Mouse (Mus musculus): ENCODE results near the gene Arhgef39. TPM values are rescaled to one million over a fixed set of nuclear protein-coding genes. Genes with fewer than 3 reads are reported as not detected.
A peak's percentile ranks its signal among the peaks of the same experiment; 100 is the strongest.

Gene Arhgef39
- polyA plus RNA-seq, 1 experiment from 2014 or later = 32.7 TPM

- H3K4me3 ChIP-seq (ENCODE audit: low read depth, low read length) = no peak overlapping the region
- 66% methylated on average over 17 of the region's 19 CpGs for WGBS (ENCODE audit: insufficient replicate concordance)
- no peaks in the 10 kb centered on the region for H3K9me3 ChIP-seq (replicated peaks; ENCODE audit: control insufficient read depth, low read length)
- no peak overlapping the region for H3K4me2 ChIP-seq (ENCODE audit: low read depth, low read length)
- peaks cover 3% of the 10 kb centered on the region; the same call in 1 of the 2 replicates for H3K27me3 ChIP-seq (ENCODE audit: control insufficient read depth, insufficient read depth, low read depth, low read length)
- no peak for ATAC-seq (ENCODE audit: low read depth)
- no peak overlapping the region for H3K27ac ChIP-seq (ENCODE audit: low read length)
- peaks cover 10% of the 10 kb centered on the region for H3K4me1 ChIP-seq (ENCODE audit: control insufficient read depth, low read depth, low read length)
- H3K9ac ChIP-seq (ENCODE audit: low read depth, low read length) = no peak overlapping the region
- H3K36me3 ChIP-seq (ENCODE audit: control insufficient read depth, insufficient read depth) = no peaks in the 10 kb centered on the region
Measured at GRCm38 (mm10) chr4:43511675-43512454, 12.4 kb upstream of the Arhgef39 start.

- H3K9ac ChIP-seq (ENCODE audit: low read depth, low read length) = peak overlapping the region; percentile 52
- peak overlapping the region; percentile 59 for H3K4me3 ChIP-seq (ENCODE audit: low read depth, low read length)
- H3K4me2 ChIP-seq (ENCODE audit: low read depth, low read length) = peak overlapping the region; percentile 72
- WGBS (ENCODE audit: insufficient replicate concordance) = 19% methylated on average over 9 of the region's 9 CpGs
- no peaks in the 10 kb centered on the region for H3K9me3 ChIP-seq (replicated peaks; ENCODE audit: control insufficient read depth, low read length)
- H3K36me3 ChIP-seq (ENCODE audit: control insufficient read depth, insufficient read depth) = no peaks in the 10 kb centered on the region
- ATAC-seq (ENCODE audit: low read depth) = no peak
- peaks cover 3% of the 10 kb centered on the region; the same call in 1 of the 2 replicates for H3K27me3 ChIP-seq (ENCODE audit: control insufficient read depth, insufficient read depth, low read depth, low read length)
- peaks cover 10% of the 10 kb centered on the region for H3K4me1 ChIP-seq (ENCODE audit: control insufficient read depth, low read depth, low read length)
- no peak overlapping the region for H3K27ac ChIP-seq (ENCODE audit: low read length)
Measured at GRCm38 (mm10) chr4:43509109-43509508, 9.6 kb upstream of the Arhgef39 start.

GRCm38 (mm10) chr4:43508666-43508997 lies 9.1 kb upstream of the Arhgef39 start:
- peak; percentile 84 for ATAC-seq (ENCODE audit: low read depth)
- Histone ChIP-seq H3K4me2 (ENCODE audit: low read depth, low read length) (peak overlapping the region; percentile 72), H3K36me3 (ENCODE audit: control insufficient read depth, insufficient read depth) (no peaks in the 10 kb centered on the region), H3K9ac (ENCODE audit: low read depth, low read length) (peak overlapping the region; percentile 52), H3K27ac (ENCODE audit: low read length) (no peak overlapping the region), H3K4me3 (ENCODE audit: low read depth, low read length) (peak overlapping the region; percentile 59), H3K9me3 (replicated peaks; ENCODE audit: control insufficient read depth, low read length) (no peaks in the 10 kb centered on the region), H3K27me3 (ENCODE audit: control insufficient read depth, insufficient read depth, low read depth, low read length) (peaks cover 3% of the 10 kb centered on the region; the same call in 1 of the 2 replicates), H3K4me1 (ENCODE audit: control insufficient read depth, low read depth, low read length) (peaks cover 10% of the 10 kb centered on the region)
- WGBS (ENCODE audit: insufficient replicate concordance) = 3% methylated on average over 13 of the region's 13 CpGs

- Histone ChIP-seq H3K4me2 (ENCODE audit: low read depth, low read length) (peak overlapping the region; percentile 72), H3K27ac (ENCODE audit: low read length) (no peak overlapping the region), H3K9ac (ENCODE audit: low read depth, low read length) (peak overlapping the region; percentile 52), H3K36me3 (ENCODE audit: control insufficient read depth, insufficient read depth) (no peaks in the 10 kb centered on the region), H3K27me3 (ENCODE audit: control insufficient read depth, insufficient read depth, low read depth, low read length) (peaks cover 3% of the 10 kb centered on the region; the same call in 1 of the 2 replicates), H3K9me3 (replicated peaks; ENCODE audit: control insufficient read depth, low read length) (no peaks in the 10 kb centered on the region), H3K4me1 (ENCODE audit: control insufficient read depth, low read depth, low read length) (peaks cover 10% of the 10 kb centered on the region), H3K4me3 (ENCODE audit: low read depth, low read length) (peak overlapping the region; percentile 59)
- ATAC-seq (ENCODE audit: low read depth) = peak; percentile 33
- 6% methylated on average over 22 of the region's 22 CpGs for WGBS (ENCODE audit: insufficient replicate concordance)
Measured at GRCm38 (mm10) chr4:43507938-43508665, 8.6 kb upstream of the Arhgef39 start.

- H3K9me3 ChIP-seq (replicated peaks; ENCODE audit: control insufficient read depth, low read length) = no peaks in the 10 kb centered on the region
- H3K4me3 ChIP-seq (ENCODE audit: low read depth, low read length) = peak within 1 kb of the TSS; percentile 59
- H3K9ac ChIP-seq (ENCODE audit: low read depth, low read length) = no peak within 1 kb of the TSS
- peak within 1 kb of the TSS; percentile 72 for H3K4me2 ChIP-seq (ENCODE audit: low read depth, low read length)
- no peaks in the 10 kb centered on the region for H3K36me3 ChIP-seq (ENCODE audit: control insufficient read depth, insufficient read depth)
- WGBS (ENCODE audit: insufficient replicate concordance) = 62% methylated on average over 9 of the region's 9 CpGs
- ATAC-seq (ENCODE audit: low read depth) = no peak
- peaks cover 10% of the 10 kb centered on the region for H3K4me1 ChIP-seq (ENCODE audit: control insufficient read depth, low read depth, low read length)
- H3K27ac ChIP-seq (ENCODE audit: low read length) = no peak within 1 kb of the TSS
- peaks cover 3% of the 10 kb centered on the region; the same call in 1 of the 2 replicates for H3K27me3 ChIP-seq (ENCODE audit: control insufficient read depth, insufficient read depth, low read depth, low read length)
Measured at GRCm38 (mm10) chr4:43506536-43507185, 7.2 kb upstream of the Arhgef39 start, which contains the start of gene Car9. Car9 (plus strand) TSS chr4:43506966.

GRCm38 (mm10) chr4:43506074-43506473 lies 6.6 kb upstream of the Arhgef39 start:
- H3K36me3 ChIP-seq (ENCODE audit: control insufficient read depth, insufficient read depth) = no peaks in the 10 kb centered on the region
- H3K4me2 ChIP-seq (ENCODE audit: low read depth, low read length) = no peak overlapping the region
- no peaks in the 10 kb centered on the region for H3K9me3 ChIP-seq (replicated peaks; ENCODE audit: control insufficient read depth, low read length)
- WGBS (ENCODE audit: insufficient replicate concordance) = 67% methylated on average over 8 of the region's 8 CpGs
- peaks cover 10% of the 10 kb centered on the region for H3K4me1 ChIP-seq (ENCODE audit: control insufficient read depth, low read depth, low read length)
- peaks cover 3% of the 10 kb centered on the region; the same call in 1 of the 2 replicates for H3K27me3 ChIP-seq (ENCODE audit: control insufficient read depth, insufficient read depth, low read depth, low read length)
- H3K4me3 ChIP-seq (ENCODE audit: low read depth, low read length) = no peak overlapping the region
- no peak overlapping the region for H3K27ac ChIP-seq (ENCODE audit: low read length)
- ATAC-seq (ENCODE audit: low read depth) = no peak
- H3K9ac ChIP-seq (ENCODE audit: low read depth, low read length) = no peak overlapping the region

GRCm38 (mm10) chr4:43504269-43504668 lies 4.8 kb upstream of the Arhgef39 start:
- H3K4me2 ChIP-seq (ENCODE audit: low read depth, low read length) = no peak overlapping the region
- no peak for ATAC-seq (ENCODE audit: low read depth)
- H3K27ac ChIP-seq (ENCODE audit: low read length) = no peak overlapping the region
- H3K27me3 ChIP-seq (ENCODE audit: control insufficient read depth, insufficient read depth, low read depth, low read length) = peaks cover under 1% of the 10 kb centered on the region; the same call in 1 of the 2 replicates
- H3K4me3 ChIP-seq (ENCODE audit: low read depth, low read length) = no peak overlapping the region
- H3K9ac ChIP-seq (ENCODE audit: low read depth, low read length) = no peak overlapping the region
- no peaks in the 10 kb centered on the region for H3K9me3 ChIP-seq (replicated peaks; ENCODE audit: control insufficient read depth, low read length)
- no peaks in the 10 kb centered on the region for H3K36me3 ChIP-seq (ENCODE audit: control insufficient read depth, insufficient read depth)
- WGBS (ENCODE audit: insufficient replicate concordance) = 25% methylated on average over 4 of the region's 4 CpGs
- H3K4me1 ChIP-seq (ENCODE audit: control insufficient read depth, low read depth, low read length) = peaks cover 15% of the 10 kb centered on the region

- no peak overlapping the region for H3K9ac ChIP-seq (ENCODE audit: low read depth, low read length)
- WGBS (ENCODE audit: insufficient replicate concordance) = 57% methylated on average over 6 of the region's 6 CpGs
- H3K9me3 ChIP-seq (replicated peaks; ENCODE audit: control insufficient read depth, low read length) = no peaks in the 10 kb centered on the region
- H3K27me3 ChIP-seq (ENCODE audit: control insufficient read depth, insufficient read depth, low read depth, low read length) = no peaks in the 10 kb centered on the region
- peaks cover 14% of the 10 kb centered on the region for H3K4me1 ChIP-seq (ENCODE audit: control insufficient read depth, low read depth, low read length)
- no peak overlapping the region for H3K4me2 ChIP-seq (ENCODE audit: low read depth, low read length)
- no peak overlapping the region for H3K27ac ChIP-seq (ENCODE audit: low read length)
- no peaks in the 10 kb centered on the region for H3K36me3 ChIP-seq (ENCODE audit: control insufficient read depth, insufficient read depth)
- no peak for ATAC-seq (ENCODE audit: low read depth)
- H3K4me3 ChIP-seq (ENCODE audit: low read depth, low read length) = no peak overlapping the region
Measured at GRCm38 (mm10) chr4:43503506-43503905, 4.0 kb upstream of the Arhgef39 start.

All from liver, embryonic 16.5 days (tissue).